Mouse (Mus musculus) hindbrain, postnatal 0 days (tissue): ENCODE data around the gene Ltn1. TPM values are rescaled to one million over a fixed set of nuclear protein-coding genes. Genes with fewer than 3 reads are reported as not detected.

Experiments
- ATAC-seq: fragments of 200-750 bp; cut with Nextera tagmentation; 2 replicates; pipeline ENCODE4 v1.8.0; 2017; ENCODE audit warnings: mild to moderate bottlenecking, moderate TSS enrichment, moderate library complexity
- DNase-seq: peaks from one replicate; pipeline ENCODE4 v3.0.0-alpha.2; 2015; ENCODE audit warnings: low spot score
- H3K27ac ChIP-seq: fragments of 300-500 bp; sonication (generic); 2 replicates; pipeline ENCODE4 v1.5.1; 2014; ENCODE audit warnings: mild to moderate bottlenecking
- H3K27me3 ChIP-seq: fragments of 300-500 bp; sonication (generic); 2 replicates; pipeline ENCODE4 v1.6.1; 2014; ENCODE audit warnings: low read length, mixed read lengths; ENCODE audit not compliant: insufficient read depth
- H3K36me3 ChIP-seq: fragments of 300-500 bp; sonication (generic); 2 replicates; pipeline ENCODE4 v1.6.1; 2014; ENCODE audit warnings: low read length, mixed read lengths; ENCODE audit not compliant: insufficient read depth
- H3K4me1 ChIP-seq: fragments of 300-500 bp; sonication (generic); 2 replicates; pipeline ENCODE4 v1.6.1; 2014; ENCODE audit warnings: antibody characterized with exemption, low read length, mixed read lengths; ENCODE audit not compliant: insufficient read depth
- H3K4me2 ChIP-seq: fragments of 300-500 bp; sonication (generic); 2 replicates; pipeline ENCODE4 v1.6.1; 2014; ENCODE audit warnings: low read depth, mild to moderate bottlenecking, low read length, moderate library complexity, mixed read lengths
- H3K4me3 ChIP-seq: fragments of 300-500 bp; sonication (generic); 2 replicates; pipeline ENCODE4 v1.5.1; 2014; ENCODE audit warnings: low read length
- H3K9ac ChIP-seq: fragments of 300-500 bp; sonication (generic); replicated peaks from 2 replicates; pipeline ENCODE4 v1.6.1; 2014; ENCODE audit warnings: mild to moderate bottlenecking, low read length, moderate library complexity, mixed read lengths
- H3K9me3 ChIP-seq: fragments of 300-500 bp; sonication (generic); 2 replicates; pipeline ENCODE4 v1.6.1; 2016; ENCODE audit warnings: low read length, mixed read lengths
- CTCF ChIP-seq: IDR thresholded peaks from 2 replicates; pipeline ENCODE4 v1.5.1; 2016; ENCODE audit warnings: antibody characterized with exemption, control low read depth, low read depth
- WGBS: fragments of 180-500 bp; shearing (Covaris S2); extraction: QIAGEN DNeasy Blood & Tissue Kit; methylation state at CpG from one replicate; pipeline ENCODE4 v1.1.7; 2014; 5-methylcytosine and 5-hydroxymethylcytosine counted together
- polyA plus RNA-seq: library from polyadenylated mRNA; unstranded; fragments of >200 nt; fragmentation: Nextera tagmentation; extraction: Ambion mirVana; gene quantifications from 2 replicates; pipeline ENCODE4 v1.2.1, GENCODE M21; 2015
- total RNA-seq: library from RNA; depleted of rRNA; stranded (reverse); fragments of >200 nt; gene quantifications from 2 replicates; pipeline ENCODE4 v1.2.3, GENCODE M21; 2014; rRNA removed

Ltn1 gene
- total and polyA plus RNA-seq, 2 experiments from 2014 or later = 16.2 to 18.2 TPM

DNA sequence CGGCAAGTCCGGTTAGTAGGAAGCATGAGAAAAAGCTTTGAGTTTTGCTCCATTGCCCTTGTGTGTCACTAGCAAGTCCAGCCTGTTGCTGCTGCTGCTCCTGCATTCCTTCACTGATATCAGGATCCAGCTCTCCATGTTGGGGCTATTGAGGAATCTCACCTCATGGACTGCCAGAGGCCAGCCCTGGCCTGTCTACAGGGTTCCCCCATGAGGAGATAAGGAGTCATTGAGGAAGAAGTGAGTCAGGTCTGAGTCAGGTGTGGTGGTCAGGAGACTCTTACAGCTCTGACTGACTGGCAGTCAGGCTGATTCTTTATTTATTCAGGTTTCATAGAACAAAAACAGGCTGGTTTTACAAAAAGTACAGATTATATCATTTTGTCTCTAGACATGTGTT is 84.3 kb downstream of the Ltn1 start:
- Histone ChIP-seq H3K4me2 (no peak overlapping the region), H3K27ac (no peak overlapping the region), H3K9ac (no peak overlapping the region), H3K4me3 (no peak overlapping the region), H3K4me1 (no peaks in the 10 kb centered on the region), H3K27me3 (no peaks in the 10 kb centered on the region), H3K36me3 (no peaks in the 10 kb centered on the region), H3K9me3 (no peaks in the 10 kb centered on the region; the same call in 1 of the 2 replicates)
- no peak for DNase-seq
- WGBS = 98% methylated on average over 2 of the region's 2 CpGs
- ATAC-seq = no peak
- TF ChIP-seq CTCF = no peak

DNA sequence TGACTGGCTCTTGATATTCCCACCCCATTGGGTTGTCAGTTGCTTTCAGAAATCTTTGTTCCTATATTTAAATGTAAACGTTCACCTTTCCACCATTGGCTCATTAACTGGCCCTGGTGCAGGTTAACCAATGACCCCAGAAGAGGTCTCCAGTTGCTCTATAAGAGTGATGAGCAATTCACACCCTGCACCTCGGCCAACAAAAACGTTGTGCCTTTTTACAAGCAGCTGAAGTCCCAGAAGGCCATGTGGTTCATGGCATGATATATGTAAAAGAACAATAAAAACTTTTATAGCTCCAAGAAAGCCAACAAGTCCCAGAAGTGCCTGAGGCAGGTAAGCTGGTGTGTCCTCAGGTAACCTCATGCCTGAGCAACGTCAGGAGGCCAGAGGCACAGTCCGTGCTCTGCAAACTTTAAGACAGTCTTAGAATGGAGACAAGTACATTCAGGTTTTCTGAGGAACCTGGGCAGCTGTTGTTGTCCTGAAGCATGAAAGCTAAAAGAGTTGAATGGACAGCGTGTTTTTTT is 91.3 kb downstream of the Ltn1 start:
- Histone ChIP-seq H3K4me3 (no peak overlapping the region), H3K36me3 (no peaks in the 10 kb centered on the region), H3K27ac (no peak overlapping the region), H3K27me3 (no peaks in the 10 kb centered on the region), H3K9ac (no peak overlapping the region), H3K4me1 (no peaks in the 10 kb centered on the region), H3K9me3 (no peaks in the 10 kb centered on the region), H3K4me2 (no peak overlapping the region)
- no peak for DNase-seq
- no peak for ATAC-seq
- TF ChIP-seq CTCF = no peak
- 82% methylated on average over 6 of the region's 6 CpGs for WGBS

DNA sequence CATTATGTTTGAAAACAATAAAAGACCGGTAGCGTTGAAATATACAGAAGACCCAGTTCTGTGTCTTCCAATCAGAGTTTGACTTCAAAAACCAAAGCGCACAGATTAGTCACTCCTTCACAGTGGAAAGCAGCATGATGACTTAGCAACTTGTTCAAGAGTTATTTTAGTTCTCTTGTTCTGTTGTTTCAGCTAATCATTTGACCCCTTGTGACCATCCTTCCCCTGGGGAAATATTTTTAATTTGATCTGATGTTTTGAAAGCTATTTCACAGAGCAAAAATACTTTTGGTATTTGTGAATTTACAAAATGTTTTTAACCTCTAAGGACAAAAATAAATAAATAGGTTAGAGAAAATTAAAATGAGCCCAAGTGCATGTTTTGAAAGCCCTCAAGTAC is 97.7 kb downstream of the Ltn1 start:
- TF ChIP-seq CTCF = no peak
- DNase-seq (no peak), ATAC-seq (no peak)
- 91% methylated on average over 3 of the region's 3 CpGs for WGBS
- no peaks in the 10 kb centered on the region for H3K4me1 ChIP-seq
- no peaks in the 10 kb centered on the region for H3K27me3 ChIP-seq
- no peaks in the 10 kb centered on the region for H3K36me3 ChIP-seq
- no peak overlapping the region for H3K4me3 ChIP-seq
- H3K9me3 ChIP-seq = no peaks in the 10 kb centered on the region
- no peak overlapping the region for H3K27ac ChIP-seq
- H3K4me2 ChIP-seq = no peak overlapping the region
- H3K9ac ChIP-seq = no peak overlapping the region

DNA sequence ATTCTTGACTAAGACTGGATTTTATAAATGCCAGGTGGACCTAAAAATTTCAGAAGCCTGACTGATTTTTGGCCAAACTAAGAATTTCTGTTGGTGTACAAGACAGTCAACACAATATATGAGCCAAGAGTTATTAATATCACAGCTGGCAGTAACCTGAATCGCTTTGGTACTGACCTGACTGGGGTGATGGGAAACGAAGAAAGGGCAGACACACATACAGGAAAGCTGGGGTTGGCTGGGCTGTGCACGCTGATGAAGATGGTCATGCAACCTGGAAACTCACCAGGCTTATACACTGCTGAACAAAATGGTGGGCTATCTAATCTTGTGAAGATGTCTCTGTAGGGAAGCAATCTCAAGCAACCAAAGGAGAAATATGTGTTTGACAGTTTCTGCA is 102.4 kb downstream of the Ltn1 start:
- H3K9me3 ChIP-seq = no peaks in the 10 kb centered on the region
- H3K27ac ChIP-seq = no peak overlapping the region
- no peaks in the 10 kb centered on the region for H3K27me3 ChIP-seq
- H3K4me1 ChIP-seq = no peaks in the 10 kb centered on the region
- DNase-seq (no peak), ATAC-seq (no peak)
- H3K9ac ChIP-seq = no peak overlapping the region
- H3K4me3 ChIP-seq = no peak overlapping the region
- H3K36me3 ChIP-seq = no peaks in the 10 kb centered on the region
- WGBS = 94% methylated on average over 3 of the region's 3 CpGs
- TF ChIP-seq CTCF = no peak
- H3K4me2 ChIP-seq = no peak overlapping the region

Other genes with a start within 250 kb of the Ltn1 start
- gene N6amt1, start 78.4 kb downstream of the Ltn1 start, total RNA-seq = 7.8 and 10.0 TPM in 2 replicates
- 33.8 and 34.6 TPM in 2 replicates for gene N6amt1, start 78.4 kb downstream of the Ltn1 start, polyA plus RNA-seq
- gene Rwdd2b, start 8.0 kb upstream of the Ltn1 start, total RNA-seq = 3.8 and 9.4 TPM in 2 replicates
- 15.9 and 16.8 TPM in 2 replicates for gene Rwdd2b, start 8.0 kb upstream of the Ltn1 start, polyA plus RNA-seq
- 15.6 and 32.2 TPM in 2 replicates for gene Usp16, start 22.1 kb upstream of the Ltn1 start, total RNA-seq
- 42.9 and 43.3 TPM in 2 replicates for gene Usp16, start 22.1 kb upstream of the Ltn1 start, polyA plus RNA-seq
- 91.4 and 136 TPM in 2 replicates for gene Cct8, start 63.3 kb upstream of the Ltn1 start, total RNA-seq
- gene Cct8, start 63.3 kb upstream of the Ltn1 start, polyA plus RNA-seq = 343 and 349 TPM in 2 replicates
- 0.26 TPM in 1 of 2 replicates, not detected in the other for gene Map3k7cl, start 120.7 kb upstream of the Ltn1 start, total RNA-seq
- gene Map3k7cl, start 120.7 kb upstream of the Ltn1 start, polyA plus RNA-seq = 0.14 and 0.18 TPM in 2 replicates